Mouse (Mus musculus) MEL (cell line): ENCODE results near the gene Scrt2.

Source experiments
- CTCF ChIP-seq, 3 experiments: IDR thresholded peaks in 2 of 3; conservative IDR thresholded peaks in 1 of 3; 2 replicates each; pipeline ENCODE4 v1.5.1; 2011 to 2012; ENCODE audit warnings: low read length in 3 of 3, low read depth in 2 of 3, mild to moderate bottlenecking in 2 of 3, improper control_type of control experiment in 1 of 3, inconsistent platforms in 1 of 3, mixed read lengths in 1 of 3, moderate library complexity in 1 of 3; ENCODE audit not compliant: control insufficient read depth in 1 of 3, insufficient read depth in 1 of 3, poor library complexity in 1 of 3, severe bottlenecking in 1 of 3
- ELF1 ChIP-seq: IDR thresholded peaks from 2 replicates; pipeline ENCODE4 v1.6.1; 2014; ENCODE audit warnings: low read depth, mild to moderate bottlenecking, inconsistent platforms, low read length, improper control_type of control experiment, moderate library complexity
- EP300 ChIP-seq, 2 experiments: IDR thresholded peaks; 2 replicates each; pipeline ENCODE4 v1.6.1; 2011; ENCODE audit warnings: improper control_type of control experiment in 2 of 2, low read length in 2 of 2, low read depth in 1 of 2, mild to moderate bottlenecking in 1 of 2
- KAT2A ChIP-seq: conservative IDR thresholded peaks from 2 replicates; pipeline ENCODE4 v1.6.1; 2012; ENCODE audit warnings: low read depth, low read length, improper control_type of control experiment, inconsistent platforms
- MAFK ChIP-seq: IDR thresholded peaks from 2 replicates; pipeline ENCODE4 v1.6.1; 2011; ENCODE audit warnings: low read depth, mild to moderate bottlenecking, low read length, improper control_type of control experiment, borderline replicate concordance
- MXI1 ChIP-seq: IDR thresholded peaks from 2 replicates; pipeline ENCODE4 v1.6.1; 2011; ENCODE audit warnings: mild to moderate bottlenecking, low read depth, low read length, improper control_type of control experiment
- NRF1 ChIP-seq: IDR thresholded peaks from 2 replicates; pipeline ENCODE4 v1.6.1; 2014; ENCODE audit warnings: low read depth, mild to moderate bottlenecking, inconsistent platforms, low read length, improper control_type of control experiment, moderate library complexity; ENCODE audit not compliant: poor library complexity, insufficient read depth, severe bottlenecking
- POLR2A ChIP-seq, 2 experiments: IDR thresholded peaks; 2 replicates each; pipeline ENCODE4 v1.6.1; 2011 to 2012; ENCODE audit warnings: low read length in 2 of 2, mild to moderate bottlenecking in 2 of 2, control low read depth in 1 of 2, improper control_type of control experiment in 1 of 2, low read depth in 1 of 2, moderate library complexity in 1 of 2; ENCODE audit not compliant: control insufficient read depth in 1 of 2, insufficient read depth in 1 of 2, poor library complexity in 1 of 2
- TCF12 ChIP-seq: IDR thresholded peaks from 2 replicates; pipeline ENCODE4 v1.6.1; 2014; ENCODE audit warnings: low read depth, mild to moderate bottlenecking, inconsistent platforms, low read length, improper control_type of control experiment, moderate library complexity

DNA sequence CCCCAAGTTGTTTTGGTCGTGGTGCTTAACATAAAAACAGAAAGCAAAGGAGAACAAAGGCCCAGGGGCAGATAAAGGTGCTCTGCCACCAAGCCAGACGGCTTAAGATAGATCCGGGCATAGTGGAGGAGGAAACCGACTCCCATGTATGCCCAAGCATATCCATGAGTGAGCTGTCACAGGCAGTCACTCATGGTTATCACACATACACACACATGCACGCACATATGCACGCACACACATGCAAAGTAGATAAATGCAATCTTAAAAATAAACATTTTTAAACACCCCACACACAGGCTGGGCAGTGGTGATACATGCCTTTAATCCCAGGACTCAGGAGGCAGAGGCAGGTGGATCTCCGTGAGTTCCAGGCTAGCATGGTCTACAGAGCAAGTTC is 36.4 kb downstream of the Scrt2 start:
- no peak for TF ChIP-seq NRF1
- no peak for TF ChIP-seq MAFK
- TF ChIP-seq ELF1, result no peak
- TF ChIP-seq POLR2A (IDR thresholded peaks at IDR 0.05; ENCODE audit: control insufficient read depth in 1 of 2, insufficient read depth in 1 of 2, low read depth in 1 of 2, low read length in 2 of 2, poor library complexity in 1 of 2), result no peak
- TF ChIP-seq KAT2A, result no peak
- TF ChIP-seq EP300 (IDR thresholded peaks at IDR 0.05; ENCODE audit: low read depth in 1 of 2, low read length in 2 of 2), result no peak
- no peak for TF ChIP-seq CTCF (IDR thresholded peaks at IDR 0.05 in 2 of 3, conservative IDR thresholded peaks at IDR 0.05 in 1 of 3; ENCODE audit: control insufficient read depth in 1 of 3, insufficient read depth in 1 of 3, low read depth in 2 of 3, low read length in 3 of 3, poor library complexity in 1 of 3, severe bottlenecking in 1 of 3)
- TF ChIP-seq TCF12, result no peak
- TF ChIP-seq MXI1, result no peak
